10 mouse cellular contexts compared by ENCODE assay signal in the genomic region with DNA sequence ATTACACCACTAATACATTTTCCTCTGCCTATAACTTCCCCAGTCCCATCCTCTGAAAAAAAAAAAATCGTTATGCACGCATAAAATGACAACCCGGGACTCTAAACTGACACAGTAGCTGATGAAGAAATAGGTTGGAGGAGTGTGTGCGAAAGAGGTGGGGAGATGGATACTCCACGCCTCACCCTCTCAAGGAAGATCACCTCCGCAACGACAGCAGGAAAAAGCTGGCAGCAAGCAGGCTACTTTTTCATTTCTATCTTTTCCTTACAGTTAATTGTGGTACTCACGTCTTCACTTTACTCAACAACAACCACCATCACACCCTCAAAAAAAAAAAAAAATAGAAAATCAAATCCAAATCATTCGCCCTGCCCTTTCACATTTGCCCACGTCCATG. TPM values are rescaled to one million over a fixed set of nuclear protein-coding genes. Genes with fewer than 3 reads are reported as not detected.
DNase-seq lines count a peak whose midpoint lies in the region; ATAC-seq lines count a peak whose summit lies in the region.
"Had no signal": no experiment of that assay in that cellular context is flagged by ENCODE, and none has a peak within 500 bp of the region (broad histone marks: within the 10 kb centered on the region; RNA-seq: fewer than 3 reads in every experiment).

No protein-coding gene starts in this region.

- ATAC-seq in heart, embryonic 15.5 days (replicated peaks; ENCODE audit: insufficient number of reproducible peaks, insufficient read depth, low FRiP score, low read depth), result no peak
- no peak for ATAC-seq in limb, embryonic 13.5 days (ENCODE audit: low FRiP score, low read depth)

- no peak overlapping the region for H3K27ac ChIP-seq in heart, embryonic 15.5 days
- no peak overlapping the region for H3K27ac ChIP-seq in limb, embryonic 13.5 days

- H3K27me3 ChIP-seq in heart, embryonic 15.5 days, result peaks cover 29% of the 10 kb centered on the region
- H3K27me3 ChIP-seq in limb, embryonic 13.5 days, result peaks cover 35% of the 10 kb centered on the region

- intact Hi-C loops in heart, postnatal 10 days (cut with DNase I), result no loop called here
- intact Hi-C loops in gastrocnemius, postnatal 36 days (cut with DNase I), result no loop called here

- H3K36me3 ChIP-seq in heart, embryonic 15.5 days, result no peaks in the 10 kb centered on the region
- H3K36me3 ChIP-seq in limb, embryonic 13.5 days, result no peaks in the 10 kb centered on the region

- H3K4me3 ChIP-seq in heart, embryonic 15.5 days, result peak overlapping the region; percentile 62
- H3K4me3 ChIP-seq in limb, embryonic 13.5 days, result peak overlapping the region; percentile 67

- H3K9me3 ChIP-seq in heart, embryonic 15.5 days (replicated peaks), result no peaks in the 10 kb centered on the region
- no peaks in the 10 kb centered on the region for H3K9me3 ChIP-seq in limb, embryonic 13.5 days

- no peak overlapping the region for H3K9ac ChIP-seq in heart, embryonic 15.5 days
- no peak overlapping the region; the same call in 1 of the 2 replicates for H3K9ac ChIP-seq in limb, embryonic 13.5 days

- H3K4me1 ChIP-seq in heart, embryonic 15.5 days (replicated peaks), result peaks cover 9% of the 10 kb centered on the region
- peaks cover 13% of the 10 kb centered on the region for H3K4me1 ChIP-seq in limb, embryonic 13.5 days

- no peak for DNase-seq in heart, postnatal 10 days
- peak; percentile 8 to 15 for DNase-seq in right cerebral cortex, postnatal 36 days (ENCODE audit: low spot score in 2 of 2)
- no peak for DNase-seq in right cerebral cortex, postnatal 4 days
- DNase-seq in thymus, postnatal 10 days (ENCODE audit: low spot score in 2 of 2), result no peak
- no peak for DNase-seq in adrenal gland, adult 2 months
- no peak for DNase-seq in gastrocnemius, postnatal 36 days
- DNase-seq: adrenal gland, adult 8-10 months had no signal

- peak overlapping the region; percentile 99 for H3K4me2 ChIP-seq in heart, embryonic 15.5 days
- peak overlapping the region; percentile 99 for H3K4me2 ChIP-seq in limb, embryonic 13.5 days (replicated peaks)

- 24% methylated on average over 10 of the region's 10 CpGs for WGBS in heart, embryonic 15.5 days
- 20% methylated on average over 10 of the region's 10 CpGs for WGBS in limb, embryonic 13.5 days

RNA-seq across cellular contexts. Expression of a gene that starts 0.9 kb away (rescaled TPM):
- polyA plus RNA-seq in heart, embryonic 15.5 days (2015; fragmentation: Nextera tagmentation; extraction: Ambion mirVana), result 0.43 and 0.71 TPM in 2 replicates
- total RNA-seq in heart, postnatal 10 days (2021), result not detected
- 1.3 and 1.6 TPM in 2 replicates for polyA plus RNA-seq in limb, embryonic 13.5 days (2015; fragmentation: Nextera tagmentation; extraction: Ambion mirVana)
- under 1 TPM in 1 of 2 experiments, not detected in 1; 0.10 TPM for total RNA-seq in adrenal gland, adult 2 months (2021)
- not detected in 2 replicates for polyA plus RNA-seq in adrenal gland, adult 2 months (2012; rRNA removed)
- under 1 TPM; 0.07 to 0.23 TPM for total RNA-seq in gastrocnemius, postnatal 36 days (2021)
- total RNA-seq: liver, adult 2 months had no signal
- polyA plus RNA-seq: liver, adult 2 months had no signal

Comparison
In these comparisons a context has a peak if more than half of its experiments do, and no peak if none do; other contexts are left out.
1. DNase-seq: peak in right cerebral cortex, postnatal 36 days (2 of 2); none in heart, postnatal 10 days (0 of 2), right cerebral cortex, postnatal 4 days (single experiment), thymus, postnatal 10 days (0 of 2), adrenal gland, adult 2 months (single experiment) and gastrocnemius, postnatal 36 days (0 of 2).